Mouse (Mus musculus) left cerebral cortex, postnatal 10 days (tissue): Measurements from ENCODE around the gene Otop2. TPM values are rescaled to one million over a fixed set of nuclear protein-coding genes. Genes with fewer than 3 reads are reported as not detected.
A peak's percentile ranks its signal among the peaks of the same experiment; 100 is the strongest.

Experiments
- DNase-seq, 2 experiments: peaks; one replicate each; pipeline ENCODE4 v3.0.0; 2021 to 2022; ENCODE audit warnings: low spot score in 2 of 2, mixed read lengths in 1 of 2; ENCODE audit errors: extremely low spot score in 1 of 2
- intact Hi-C: fragments of 180-260 bp; cut with DNase I; formaldehyde crosslinking; loops from one replicate; pipeline ENCODE4 v1.15.1; 2025
- total RNA-seq, 2 experiments: library from RNA; stranded (reverse); gene quantifications; 2 replicates each; pipeline ENCODE4 v1.2.3; 2021

Otop2 gene
- under 1 TPM in 1 of 2 experiments, not detected in 1; 0.14 TPM for total RNA-seq

DNA sequence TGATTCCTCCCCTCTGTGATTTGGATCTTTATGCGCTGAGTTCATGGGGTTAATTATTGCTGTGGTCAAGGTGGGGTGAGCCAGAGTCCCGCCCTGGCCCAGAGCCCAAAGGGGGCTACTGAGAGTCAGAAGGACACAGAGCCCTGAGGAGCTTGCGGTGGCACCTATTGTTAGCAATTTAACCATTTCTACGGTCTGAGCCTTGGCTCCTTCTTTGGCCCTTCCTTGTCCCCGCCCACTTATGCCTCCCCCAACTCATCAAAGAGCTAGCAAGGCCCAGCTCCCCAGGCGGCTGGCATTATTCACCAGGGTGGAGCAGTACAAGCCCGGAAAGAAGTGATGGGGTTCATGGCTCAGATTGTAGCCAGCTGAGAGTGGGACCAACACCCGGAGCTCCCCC lies at the start of gene Otop2:
Gene Otop2, plus strand, starts transcription at position 301 of the 400 bp plus-strand sequence.
- DNase-seq, result no peak
- intact Hi-C loops, result no loop called here

DNA sequence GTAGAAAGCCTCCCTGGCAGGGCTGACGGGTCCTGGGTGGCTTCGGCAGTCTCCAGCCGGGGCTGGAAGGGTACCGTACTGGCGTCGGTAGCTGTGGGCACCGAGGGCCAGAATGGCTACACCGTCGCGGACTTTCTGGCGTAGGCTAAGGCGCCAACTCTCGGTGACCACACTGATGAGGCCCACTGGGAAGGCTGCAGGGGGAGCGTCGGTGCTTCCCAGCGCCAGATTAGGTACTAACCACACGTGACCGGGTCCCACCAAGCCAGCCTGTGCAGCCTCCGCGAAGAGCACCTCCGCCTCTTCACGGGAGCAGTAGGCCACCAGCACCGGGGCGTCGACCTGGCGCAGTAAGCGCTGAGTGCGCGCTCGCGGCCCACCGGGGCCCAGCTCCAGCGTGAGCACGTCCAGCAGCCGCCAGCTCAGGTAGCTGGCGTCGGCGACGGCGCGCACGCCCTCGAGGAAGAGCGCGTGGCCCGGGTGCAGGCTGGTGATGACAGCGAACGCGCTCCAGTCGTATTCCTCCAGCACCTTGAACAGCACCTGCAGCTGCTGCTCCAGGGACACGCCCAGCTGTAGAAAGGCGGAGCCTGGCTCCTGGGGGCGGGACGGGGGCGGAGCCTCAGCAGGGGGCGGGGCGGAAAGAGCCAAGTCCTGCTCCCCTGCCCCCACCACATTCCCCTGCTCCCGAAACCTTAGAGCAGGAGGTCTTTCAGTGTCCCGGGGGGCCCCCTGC lies 49.0 kb upstream of the Otop2 start:
- intact Hi-C loops, result no loop called here
- DNase-seq, result no peak

DNA sequence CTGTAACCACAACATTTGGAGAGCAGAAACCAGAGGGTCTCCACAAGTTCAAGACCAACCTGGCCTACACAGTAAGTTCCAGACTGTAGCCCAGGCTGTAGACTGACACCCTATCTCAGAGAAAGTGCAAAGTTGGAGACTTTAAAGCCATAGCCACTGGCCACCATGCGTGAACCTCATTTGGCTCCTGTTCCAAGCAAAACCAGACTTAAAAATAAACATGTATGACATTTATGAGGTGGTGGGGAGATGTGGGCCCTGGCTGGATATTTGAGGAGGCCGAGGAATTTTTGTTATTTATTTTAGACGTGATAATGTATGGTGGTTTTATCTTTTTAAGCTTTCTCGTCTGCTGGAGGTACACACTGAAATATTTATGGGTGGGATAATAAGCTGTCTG lies 47.8 kb upstream of the Otop2 start:
- intact Hi-C loops, result no loop called here
- no peak for DNase-seq

DNA sequence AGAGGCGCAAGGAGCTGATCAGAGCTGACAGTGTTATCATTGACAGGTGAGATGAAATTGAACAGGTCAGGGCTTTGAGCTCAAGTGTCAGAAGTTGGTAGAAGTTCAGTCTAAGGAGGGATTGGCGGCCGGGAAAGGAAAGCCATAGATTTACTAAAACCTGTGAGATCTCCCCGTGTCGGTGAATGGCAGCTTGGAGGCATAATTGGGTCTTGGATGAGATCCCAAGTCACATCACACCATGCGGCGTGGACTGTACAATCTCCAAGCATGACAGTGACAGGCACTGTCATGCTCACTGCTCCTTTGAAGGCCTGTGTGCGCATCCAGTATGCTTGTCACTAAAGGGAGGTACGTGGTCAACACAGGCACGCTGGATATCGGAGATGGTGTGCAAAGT lies 44.0 kb upstream of the Otop2 start:
- intact Hi-C loops, result no loop called here
- no peak for DNase-seq

DNA sequence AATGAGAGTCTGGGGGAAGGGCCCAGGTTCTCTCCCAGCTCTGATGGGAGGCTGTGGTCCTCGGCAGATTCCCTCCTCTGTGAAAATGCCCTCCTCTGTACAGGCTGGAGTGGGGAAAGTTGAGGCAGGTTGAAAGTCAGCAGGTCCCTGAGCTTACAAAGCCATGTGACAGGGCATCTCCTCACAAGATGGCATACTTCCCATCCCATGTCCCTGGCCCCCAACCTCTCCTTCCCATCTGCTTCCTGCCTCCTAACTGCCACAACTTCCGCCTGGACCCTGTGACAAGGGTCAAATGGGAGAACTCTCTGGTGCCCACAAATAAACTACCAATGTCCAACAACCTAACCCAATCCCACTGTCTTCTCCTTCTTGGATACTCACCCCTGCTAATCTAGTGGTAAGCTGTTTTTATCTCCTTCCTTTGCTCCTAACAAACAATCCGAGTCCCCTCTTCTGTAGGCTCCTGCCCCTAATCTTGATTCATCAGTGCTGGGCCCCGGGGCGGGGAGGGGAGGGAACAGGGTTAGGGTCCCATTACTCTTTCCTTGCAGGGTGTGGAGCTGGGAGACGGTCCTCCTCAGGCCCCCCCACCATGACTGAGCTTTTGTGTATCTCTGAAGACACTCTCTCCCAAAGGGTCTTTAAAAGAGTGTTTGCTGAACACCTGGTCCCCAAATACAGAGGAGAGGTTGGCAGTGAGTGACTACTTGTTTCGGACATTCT lies 42.7 kb upstream of the Otop2 start:
- no peak for DNase-seq
- intact Hi-C loops, result no loop called here

DNA sequence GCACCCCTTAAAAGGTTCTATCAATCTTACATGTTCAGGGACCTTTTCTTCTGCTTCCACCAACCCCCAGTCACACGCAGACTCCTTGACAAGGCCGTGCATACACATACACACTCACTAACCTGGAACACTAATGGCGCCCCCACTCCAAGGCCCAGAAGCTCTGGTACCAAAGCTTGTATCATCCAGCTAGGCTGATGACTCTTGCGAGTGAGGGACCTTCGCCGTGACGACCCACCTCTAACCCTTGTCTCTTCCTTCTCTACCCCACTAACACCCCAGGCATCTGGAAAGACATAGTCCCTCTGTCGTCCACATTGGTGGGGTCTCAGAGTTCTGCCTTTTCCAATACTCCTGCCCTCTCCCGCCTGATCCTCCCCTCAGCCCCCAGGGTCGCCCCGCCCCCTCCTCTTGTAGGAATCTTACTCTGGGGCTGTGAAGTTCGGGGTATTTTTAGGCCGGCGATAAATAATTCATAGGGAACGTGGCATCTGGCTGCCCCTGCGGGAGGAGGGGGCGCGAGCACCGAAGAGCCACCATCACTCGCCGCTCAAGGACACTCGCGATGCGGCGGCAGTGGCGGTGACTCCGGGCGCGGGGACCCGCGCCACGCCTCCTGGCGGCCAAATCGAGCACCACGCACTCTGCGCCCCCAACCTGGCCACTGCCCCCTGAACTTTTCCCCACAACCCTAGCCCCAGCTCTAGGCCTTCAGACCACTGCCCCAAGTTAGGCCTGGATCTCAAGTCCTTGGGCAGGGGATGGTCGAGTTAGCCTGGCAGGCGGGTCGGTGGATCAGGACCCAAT lies 41.9 kb upstream of the Otop2 start:
- DNase-seq, result peak in 1 of 2 experiments; percentile 45
- intact Hi-C loops, result no loop called here

DNA sequence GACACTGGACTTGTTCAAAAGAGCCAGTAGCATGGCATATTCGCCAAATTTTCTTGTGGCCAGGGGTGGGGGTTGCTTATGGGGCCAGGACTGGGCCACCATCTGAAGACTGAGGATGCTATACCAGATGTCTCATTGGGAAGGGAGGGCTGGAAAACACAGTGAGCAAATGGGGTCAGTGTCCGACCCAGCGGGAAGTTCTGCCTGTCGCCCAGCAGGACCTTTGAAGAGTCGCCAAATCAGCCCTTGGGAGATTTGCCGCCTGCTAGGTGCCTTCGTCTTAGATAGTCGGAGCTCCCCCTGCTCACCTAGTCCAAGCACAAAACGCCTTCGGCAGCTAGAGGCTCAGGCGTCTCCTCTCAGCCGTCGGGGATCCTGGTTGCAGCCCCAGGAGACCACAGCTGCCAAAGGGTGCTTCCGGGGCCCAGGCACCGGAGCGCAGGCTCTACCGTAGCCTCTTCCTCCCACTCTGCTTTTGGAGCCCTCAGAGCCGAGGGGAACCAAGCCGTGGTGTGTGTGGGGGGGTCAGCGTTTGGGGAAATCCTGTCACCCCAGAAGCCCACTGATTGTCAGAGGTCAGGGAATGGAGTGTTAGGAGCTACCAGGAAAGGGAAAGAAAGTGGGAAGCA lies 41.1 kb upstream of the Otop2 start:
- intact Hi-C loops, result no loop called here
- no peak for DNase-seq

DNA sequence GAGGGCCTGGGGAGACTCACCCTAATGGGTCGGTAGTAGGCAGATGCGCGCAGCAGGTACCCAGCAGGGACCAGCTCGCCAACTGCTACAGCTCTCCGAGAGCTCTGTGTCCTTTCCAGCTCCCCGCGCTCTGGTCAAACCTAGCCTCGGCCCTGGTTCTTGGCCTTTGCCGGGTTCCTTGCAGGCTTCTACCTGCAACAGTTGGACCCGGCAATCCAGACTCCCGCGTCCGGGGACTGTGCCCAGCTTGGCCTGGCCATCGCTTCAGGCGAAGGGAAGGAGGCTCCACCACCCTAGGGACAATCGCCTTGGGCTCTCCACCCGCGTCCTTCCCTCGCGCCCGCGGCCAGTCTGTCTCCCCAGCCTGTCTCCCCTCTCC lies 40.6 kb upstream of the Otop2 start:
- intact Hi-C loops, result no loop called here

DNA sequence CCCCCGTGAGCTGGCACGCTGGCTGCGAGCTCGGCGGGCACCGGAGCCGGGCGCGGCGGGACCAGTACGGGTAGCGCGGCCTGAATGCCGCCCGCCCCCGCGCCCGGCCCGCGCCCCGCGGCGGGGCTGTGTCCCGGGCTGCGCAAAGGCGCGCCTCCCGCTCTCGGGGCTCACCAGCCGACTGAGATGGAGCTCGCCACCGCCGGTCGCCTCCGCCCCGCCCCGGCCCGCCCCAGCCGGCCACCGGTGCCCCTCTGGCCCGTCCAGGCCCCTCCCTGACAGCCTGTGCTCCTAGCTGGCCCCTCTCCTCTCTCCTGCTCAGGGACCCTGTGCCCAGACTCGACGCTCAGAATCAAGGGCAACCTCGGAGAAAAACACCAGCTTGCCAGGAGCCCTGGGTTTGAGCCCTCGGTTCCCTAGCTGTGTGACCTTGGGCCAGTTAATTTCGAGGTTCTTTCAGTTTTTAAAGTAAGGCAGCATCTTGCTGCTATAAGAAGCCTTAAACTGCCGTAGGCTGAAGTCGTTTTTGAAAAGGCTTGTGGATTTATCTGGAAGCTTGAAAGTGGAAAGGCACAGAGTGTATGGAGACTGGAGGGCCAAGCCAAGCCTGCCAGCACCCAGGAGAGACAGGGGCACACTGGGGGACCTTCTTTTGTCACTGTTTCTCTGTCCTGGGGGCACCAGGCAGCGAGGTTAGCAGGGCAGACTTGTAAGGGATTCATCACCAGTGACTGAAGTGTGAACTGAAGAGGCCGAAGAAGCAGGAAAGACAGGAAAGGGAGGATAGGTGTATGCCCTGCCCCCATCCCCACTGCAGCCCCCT lies 39.7 kb upstream of the Otop2 start, which contains the start of gene Grin2c:
Gene Grin2c, minus strand, starts transcription at position 183 of the 823 bp plus-strand sequence.
- no peak for DNase-seq
- intact Hi-C loops, result no loop called here

More for the DNA sequence above, 40.6 kb upstream of the Otop2 start:
- no peak for DNase-seq

DNA sequence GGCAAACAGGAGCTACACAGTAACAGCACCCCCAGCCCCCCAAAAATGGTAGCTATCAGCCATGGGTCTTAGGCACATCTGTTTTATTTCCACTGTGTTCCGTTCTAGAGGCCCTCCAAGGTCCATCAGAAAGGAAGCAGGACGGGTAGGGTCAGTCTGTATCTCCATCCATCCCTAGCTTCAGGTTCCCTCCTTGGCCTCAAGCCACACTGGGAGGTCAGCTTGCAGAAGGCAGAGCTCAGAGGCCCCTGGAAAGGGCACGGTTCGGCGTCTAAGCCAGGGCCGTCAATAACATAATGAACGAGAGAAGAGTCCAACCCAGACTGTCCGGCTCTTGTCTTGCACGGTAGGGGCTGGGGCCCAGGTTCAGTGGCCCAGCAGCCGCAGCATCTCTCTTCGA lies 39.0 kb upstream of the Otop2 start:
- intact Hi-C loops, result no loop called here
- no peak for DNase-seq

DNA sequence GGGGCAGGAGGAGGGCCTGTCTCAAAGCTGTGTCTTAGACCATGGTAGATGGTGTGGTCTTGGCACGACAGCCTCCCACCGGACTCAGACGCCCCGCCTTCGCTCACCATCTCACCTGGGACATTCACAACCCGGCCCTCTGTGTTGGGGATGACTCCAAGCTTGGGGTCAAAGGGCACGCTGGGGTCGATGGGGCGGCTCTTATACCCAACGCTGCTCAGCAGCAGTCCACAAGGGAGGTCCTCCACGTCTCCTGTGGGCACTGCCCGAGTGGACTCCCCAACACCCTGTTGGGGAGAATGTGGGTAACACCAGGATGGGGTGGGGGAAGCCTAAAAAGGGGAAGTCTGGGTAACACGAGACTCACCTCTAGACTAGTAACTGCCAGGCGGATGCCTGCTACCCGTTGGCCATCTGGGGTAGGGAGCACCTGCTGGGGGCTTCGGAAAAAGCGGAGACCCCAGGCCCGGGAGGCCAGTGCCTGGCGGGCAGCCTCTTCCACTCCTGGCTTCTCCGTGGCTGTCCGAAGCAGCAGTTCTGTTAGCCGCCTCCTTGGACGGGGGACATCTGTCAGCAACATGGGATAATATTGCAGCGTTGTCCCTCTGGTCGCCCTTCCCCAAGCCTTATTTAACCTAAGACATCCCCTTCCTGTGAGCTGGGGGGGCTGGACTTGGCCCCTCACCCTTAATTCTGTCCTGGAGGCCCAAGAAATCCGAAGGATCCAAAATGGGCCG lies 37.5 kb upstream of the Otop2 start:
- DNase-seq, result peak in 1 of 2 experiments; percentile 43
- intact Hi-C loops, result loop anchor here (1.0 to 5.0 kb wide), 2 partner anchors 66 to 187 kb away; no protein-coding TSS in a partner anchor

DNA sequence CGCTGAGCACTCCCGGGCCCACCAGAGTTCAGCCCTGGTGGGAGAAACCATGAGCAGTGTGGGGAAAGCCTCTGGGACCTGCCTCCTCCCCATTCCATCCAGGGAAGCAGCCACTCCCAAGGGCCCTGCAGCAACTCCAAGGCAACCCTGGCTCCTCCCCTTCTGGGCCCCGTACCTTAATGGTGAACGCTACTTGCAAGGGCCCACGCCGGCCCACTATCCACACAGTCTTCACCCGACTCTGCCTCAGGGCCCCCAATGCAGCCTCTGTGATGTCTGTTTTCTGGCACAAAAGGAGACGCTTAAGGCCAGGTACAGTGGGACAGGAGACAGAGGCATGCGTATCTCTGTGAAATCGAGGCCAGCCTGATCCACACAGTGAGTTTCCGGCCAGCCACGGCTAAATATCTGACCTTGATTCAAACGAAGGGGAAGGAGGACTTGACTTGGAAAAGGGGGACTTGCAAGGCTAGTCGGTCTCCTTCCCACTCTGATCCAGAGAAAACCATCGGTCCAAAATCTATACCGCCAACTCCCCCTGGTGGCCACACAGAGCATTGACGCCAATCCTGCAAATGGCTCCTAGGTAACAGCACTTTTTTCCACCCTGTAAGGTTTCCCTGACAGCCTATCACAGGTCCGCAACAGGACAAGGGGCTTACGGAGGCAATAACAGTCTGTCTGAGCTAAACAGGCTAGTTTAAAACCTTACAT lies 36.7 kb upstream of the Otop2 start:
- intact Hi-C loops, result loop anchor here (1.0 to 5.0 kb wide), 2 partner anchors 67 to 188 kb away; no protein-coding TSS in a partner anchor
- peak; percentile 76 to 86 for DNase-seq

DNA sequence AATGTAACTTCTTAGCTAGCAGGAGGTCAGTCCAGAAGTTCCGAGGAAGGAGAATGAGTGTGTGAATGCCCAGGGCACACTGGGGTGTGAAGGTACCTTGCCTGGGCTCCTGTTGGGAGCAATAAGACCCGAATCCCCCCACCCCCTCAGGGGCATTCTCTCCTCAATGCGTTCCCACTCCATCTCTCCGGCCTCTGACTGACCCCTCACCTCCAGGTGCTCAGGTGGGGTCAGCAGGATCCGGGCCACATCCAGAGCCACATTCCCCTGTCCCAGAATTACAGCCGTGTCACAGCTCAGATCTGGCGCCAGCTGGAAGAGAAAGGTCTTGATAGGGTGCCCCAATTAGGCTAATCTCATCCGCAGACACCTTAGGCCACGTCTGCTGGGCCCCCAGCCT lies 35.9 kb upstream of the Otop2 start:
- intact Hi-C loops, result loop anchor here (5.0 kb wide), 1 partner anchor 189 kb away; no protein-coding TSS in a partner anchor
- DNase-seq, result no peak

DNA sequence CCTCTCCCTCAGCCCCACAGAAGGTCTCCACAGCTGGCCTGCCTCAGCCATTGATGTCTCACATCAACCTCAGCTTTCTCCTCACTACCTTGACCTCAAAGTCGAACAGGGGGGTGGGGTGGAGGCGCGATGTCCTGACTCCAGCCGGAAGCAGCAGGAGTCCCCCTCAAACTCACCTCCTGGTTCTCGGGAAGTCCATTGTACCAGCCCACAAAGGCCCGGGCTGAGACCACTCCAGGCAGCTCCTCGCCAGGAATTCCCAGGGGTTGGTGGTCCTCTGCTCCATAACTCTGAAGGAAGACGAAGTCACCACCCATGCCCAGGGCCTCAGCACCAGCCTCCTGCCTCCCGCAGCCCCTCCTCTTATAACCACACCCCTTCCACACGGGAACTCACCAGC lies 35.5 kb upstream of the Otop2 start:
- intact Hi-C loops, result loop anchor here (5.0 kb wide), 1 partner anchor 189 kb away; no protein-coding TSS in a partner anchor
- no peak for DNase-seq

DNA sequence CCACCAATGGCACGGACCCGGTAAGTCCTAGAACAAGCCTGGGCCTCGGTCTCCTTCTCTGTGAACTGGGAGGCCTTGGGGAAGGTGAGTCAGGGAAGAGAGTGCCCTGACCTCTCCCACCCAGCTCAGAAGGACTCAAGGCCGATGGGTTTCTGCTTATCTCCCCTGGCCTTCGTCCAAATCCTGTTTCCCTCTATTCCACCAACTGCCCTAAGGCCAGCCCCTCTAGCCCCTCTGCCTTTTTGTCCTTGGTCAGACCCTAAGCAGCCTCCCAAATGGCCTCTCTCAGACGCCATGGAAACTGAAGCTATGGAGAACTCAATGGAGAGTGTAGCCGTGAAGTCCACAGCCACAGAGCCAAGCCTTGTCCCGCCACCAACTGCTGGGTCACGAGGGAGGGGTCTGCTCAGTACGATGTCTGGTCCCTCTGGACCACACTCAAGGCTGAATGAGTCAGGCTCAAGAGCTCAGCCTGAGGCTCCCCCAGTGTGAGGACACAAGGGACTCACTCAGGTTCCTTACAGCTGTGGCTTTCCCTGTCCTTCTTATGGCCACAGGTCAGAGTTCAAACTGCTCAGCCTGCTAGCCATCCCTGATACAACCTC lies 34.0 kb upstream of the Otop2 start:
- intact Hi-C loops, result loop anchor here (5.0 kb wide), 1 partner anchor 191 kb away; no protein-coding TSS in a partner anchor
- no peak for DNase-seq

DNA sequence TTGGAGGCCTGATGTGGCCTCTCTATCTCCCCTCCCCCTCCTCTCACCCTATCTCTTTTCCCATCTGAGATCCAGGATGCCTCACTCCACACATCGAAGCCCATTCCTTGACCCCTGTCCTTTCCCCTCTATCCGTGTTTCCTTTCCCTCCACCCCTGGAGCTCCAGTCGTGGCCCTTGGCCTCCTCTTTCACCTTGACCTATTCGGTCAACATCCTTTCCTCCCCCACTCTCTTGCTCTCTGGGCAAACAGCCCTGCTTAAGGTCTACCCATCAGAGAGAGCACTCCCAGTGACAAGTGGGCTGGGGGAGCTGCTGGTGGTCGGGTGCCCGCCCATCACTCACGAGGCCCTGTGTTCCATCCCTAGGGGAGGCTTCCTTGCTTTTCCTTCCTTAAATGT lies 33.2 kb upstream of the Otop2 start:
- intact Hi-C loops, result loop anchor here (5.0 kb wide), 1 partner anchor 191 kb away; no protein-coding TSS in a partner anchor
- DNase-seq, result no peak
